Comparison of ENCODE assay signal across 13 mouse cellular contexts in genomic region chr1:72103962-72104361, GRCm38 (mm10).
"Had no signal": no experiment of that assay in that cellular context is flagged by ENCODE, and none has a peak within 500 bp of the region (broad histone marks: within the 10 kb centered on the region; RNA-seq: fewer than 3 reads in every experiment).

No protein-coding gene starts in this region.

- DNase-seq: kidney, adult 2 months; kidney, postnatal 36 days; left cerebral cortex, postnatal 4 days; midbrain, embryonic 14.5 days; right cerebral cortex, postnatal 14 days; thymus, adult 2 months; thymus, postnatal 25 days had no signal

- H3K4me1 ChIP-seq: midbrain, embryonic 10.5 days; neural tube, embryonic 12.5 days; stomach, embryonic 15.5 days had no signal

- H3K36me3 ChIP-seq: limb, embryonic 13.5 days; midbrain, embryonic 10.5 days; neural tube, embryonic 12.5 days; stomach, embryonic 15.5 days had no signal

- H3K27me3 ChIP-seq: limb, embryonic 13.5 days; neural tube, embryonic 12.5 days; stomach, embryonic 15.5 days had no signal

- H3K9ac ChIP-seq: limb, embryonic 13.5 days; liver, embryonic 14.5 days; neural tube, embryonic 12.5 days; stomach, embryonic 15.5 days had no signal

- H3K4me3 ChIP-seq: limb, embryonic 13.5 days; midbrain, embryonic 10.5 days; neural tube, embryonic 12.5 days; stomach, embryonic 15.5 days had no signal

- H3K4me2 ChIP-seq: limb, embryonic 13.5 days; neural tube, embryonic 12.5 days; stomach, embryonic 15.5 days had no signal

- H3K27ac ChIP-seq: limb, embryonic 13.5 days; liver, embryonic 14.5 days; midbrain, embryonic 10.5 days; neural tube, embryonic 12.5 days; stomach, embryonic 15.5 days had no signal

- H3K9me3 ChIP-seq: limb, embryonic 13.5 days; midbrain, embryonic 10.5 days; neural tube, embryonic 12.5 days; stomach, embryonic 15.5 days had no signal

- ATAC-seq: intestine, embryonic 16.5 days had no signal
